Mouse (Mus musculus): ENCODE results near the gene Gm49388. TPM values are rescaled to one million over a fixed set of nuclear protein-coding genes. Genes with fewer than 3 reads are reported as not detected.

Gene Gm49388
- polyA plus RNA-seq, 1 experiment from 2014 or later, result not detected

DNA sequence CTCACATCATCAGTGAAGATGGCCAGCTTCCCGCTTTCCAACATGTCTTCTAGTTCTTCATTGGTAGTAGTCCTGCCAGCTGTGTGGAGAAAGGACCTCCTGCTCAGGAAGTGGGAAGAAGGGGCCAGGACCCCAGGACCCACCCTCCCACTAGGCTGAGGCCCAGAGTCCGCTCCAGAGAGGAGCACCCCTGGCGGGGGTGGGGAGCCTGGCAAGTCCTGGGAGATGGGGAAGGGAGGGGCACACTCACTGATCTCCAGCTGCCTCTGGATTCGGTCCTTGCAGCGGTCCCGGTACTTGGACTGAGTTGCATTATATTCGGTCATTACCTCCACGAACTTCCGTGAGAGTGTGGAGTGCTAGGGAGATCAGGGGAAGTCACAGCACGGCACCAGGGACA lies 25.2 kb downstream of the Gm49388 start:
- H3K36me3 ChIP-seq, result no peaks in the 10 kb centered on the region
- no peaks in the 10 kb centered on the region for H3K27me3 ChIP-seq
- 88% methylated on average over 10 of the region's 10 CpGs for WGBS (ENCODE audit: insufficient replicate concordance)
- no peaks in the 10 kb centered on the region for H3K9me3 ChIP-seq (replicated peaks)
- H3K4me3 ChIP-seq (replicated peaks), result no peak overlapping the region
- DNase-seq, result no peak
- H3K4me2 ChIP-seq, result no peak overlapping the region
- no peak overlapping the region for H3K9ac ChIP-seq
- H3K4me1 ChIP-seq (replicated peaks), result peaks cover 75% of the 10 kb centered on the region
- no peak for ATAC-seq (ENCODE audit: low read depth)
- no peak overlapping the region for H3K27ac ChIP-seq

DNA sequence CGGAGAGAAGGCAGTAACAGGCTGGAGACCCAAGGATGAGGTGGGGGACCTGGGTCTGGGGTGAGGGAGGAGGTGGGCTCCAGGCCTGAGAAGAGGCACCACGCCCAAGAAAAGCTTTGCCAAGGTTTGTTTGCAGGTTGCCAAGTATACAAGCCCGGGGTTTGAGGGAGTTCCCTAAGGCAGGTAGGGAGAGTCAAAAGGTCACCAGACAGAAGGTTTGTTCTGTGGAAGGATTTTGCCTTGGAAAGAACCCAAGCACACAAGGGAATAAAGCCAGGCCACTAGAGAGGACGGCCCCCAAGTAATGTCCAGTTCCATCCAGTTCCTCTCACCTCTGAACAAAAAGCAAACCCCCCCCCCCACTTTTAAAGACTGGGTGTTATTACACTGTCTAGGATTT lies 25.8 kb downstream of the Gm49388 start:
- no peak for DNase-seq
- ATAC-seq (ENCODE audit: low read depth), result no peak
- WGBS (ENCODE audit: insufficient replicate concordance), result 76% methylated on average over 4 of the region's 4 CpGs
- H3K36me3 ChIP-seq, result no peaks in the 10 kb centered on the region
- no peak overlapping the region for H3K4me2 ChIP-seq
- H3K9ac ChIP-seq, result no peak overlapping the region
- H3K27ac ChIP-seq, result no peak overlapping the region; the same call in 1 of the 2 replicates
- H3K27me3 ChIP-seq, result no peaks in the 10 kb centered on the region
- H3K4me3 ChIP-seq (replicated peaks), result no peak overlapping the region
- peaks cover 75% of the 10 kb centered on the region for H3K4me1 ChIP-seq (replicated peaks)
- H3K9me3 ChIP-seq (replicated peaks), result no peaks in the 10 kb centered on the region

DNA sequence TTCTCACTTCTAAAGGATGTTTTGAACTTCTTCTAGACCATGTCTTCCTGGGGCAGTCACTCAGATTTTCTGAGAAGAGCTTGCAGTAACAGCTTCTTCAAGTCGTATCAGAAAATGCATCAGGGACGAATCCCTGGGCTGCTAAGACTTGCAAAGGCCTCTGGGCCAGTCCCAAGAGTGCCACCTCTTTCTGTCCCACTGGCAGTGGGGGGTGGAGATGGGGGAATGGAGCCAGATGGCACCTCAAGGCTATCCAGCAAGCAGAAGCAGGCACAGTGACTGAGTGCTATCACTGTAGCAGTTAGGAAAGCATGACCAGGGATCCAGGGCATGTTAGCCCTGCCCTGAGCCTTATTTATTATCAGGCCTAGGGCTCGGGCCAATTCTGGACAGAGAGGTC lies 26.9 kb downstream of the Gm49388 start:
- Histone ChIP-seq H3K36me3 (no peaks in the 10 kb centered on the region), H3K4me1 (replicated peaks) (peaks cover 69% of the 10 kb centered on the region), H3K4me3 (replicated peaks) (no peak overlapping the region), H3K27ac (no peak overlapping the region), H3K4me2 (no peak overlapping the region), H3K9me3 (replicated peaks) (no peaks in the 10 kb centered on the region), H3K9ac (no peak overlapping the region), H3K27me3 (no peaks in the 10 kb centered on the region)
- DNase-seq (no peak), ATAC-seq (ENCODE audit: low read depth) (no peak)
- 62% methylated on average over 3 of the region's 3 CpGs for WGBS (ENCODE audit: insufficient replicate concordance)

DNA sequence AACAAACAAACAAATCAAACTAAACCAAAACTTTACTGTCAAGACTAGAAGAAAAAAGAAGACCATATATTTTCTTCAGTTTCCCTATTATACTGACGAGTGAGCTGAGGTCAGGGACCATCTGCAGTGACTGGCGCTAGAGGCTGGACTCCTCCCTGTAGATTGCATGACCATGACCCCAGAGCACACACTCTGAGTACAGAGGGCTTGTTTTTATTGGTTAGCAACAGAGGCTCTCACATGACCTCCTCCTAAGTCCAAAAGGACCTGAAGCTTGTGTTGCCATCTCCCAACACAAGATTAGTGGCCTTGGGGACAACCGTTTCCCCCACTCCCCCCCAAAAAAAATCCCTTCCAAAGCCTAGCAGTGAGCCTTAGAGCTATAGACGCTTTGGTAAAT lies 28.4 kb downstream of the Gm49388 start:
- 54% methylated on average over 4 of the region's 4 CpGs for WGBS (ENCODE audit: insufficient replicate concordance)
- H3K9me3 ChIP-seq (replicated peaks), result no peaks in the 10 kb centered on the region
- peak overlapping the region; percentile 67 for H3K27ac ChIP-seq
- no peaks in the 10 kb centered on the region for H3K36me3 ChIP-seq
- ATAC-seq (ENCODE audit: low read depth) (peak; percentile 59; the same call in 1 of the 2 replicates), DNase-seq (no peak)
- H3K27me3 ChIP-seq, result no peaks in the 10 kb centered on the region
- H3K4me1 ChIP-seq (replicated peaks), result peaks cover 53% of the 10 kb centered on the region
- H3K9ac ChIP-seq, result no peak overlapping the region
- no peak overlapping the region for H3K4me2 ChIP-seq
- no peak overlapping the region for H3K4me3 ChIP-seq (replicated peaks)

DNA sequence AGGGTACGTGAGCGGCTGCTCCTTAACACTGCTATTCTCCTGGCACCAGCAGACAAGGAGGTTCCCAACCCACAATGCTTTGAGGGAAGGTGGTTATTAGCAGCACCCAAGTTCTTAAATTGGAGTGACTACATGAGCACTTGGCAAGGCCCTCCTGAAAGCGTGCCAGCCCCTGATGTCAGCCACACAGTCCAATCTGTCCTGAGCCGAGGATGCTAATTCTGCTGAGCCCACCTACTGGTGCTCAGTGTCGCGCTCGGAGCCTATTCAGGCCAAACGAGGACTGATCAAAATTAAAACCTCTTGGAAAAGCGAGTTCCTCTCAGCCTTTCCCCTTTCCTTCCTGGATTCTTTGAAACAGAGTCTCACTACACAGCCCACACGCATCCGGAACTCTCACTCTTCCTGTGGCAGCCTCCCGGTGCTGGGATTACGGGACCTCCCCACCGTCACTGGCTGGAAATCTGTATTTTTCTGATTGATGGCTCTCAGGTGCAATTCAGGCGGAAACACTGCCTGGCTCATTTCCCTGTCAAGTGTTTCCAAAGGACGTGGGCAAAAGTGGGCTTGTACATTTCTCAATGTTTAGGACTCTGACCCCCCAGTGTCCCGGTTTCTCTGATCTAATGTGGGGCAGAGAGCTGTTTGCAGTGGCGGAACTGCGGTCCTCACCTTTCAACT lies 29.0 kb downstream of the Gm49388 start:
- peak; percentile 37; the same call in 1 of the 2 replicates for ATAC-seq (ENCODE audit: low read depth)
- WGBS (ENCODE audit: insufficient replicate concordance), result 72% methylated on average over 19 of the region's 19 CpGs
- Histone ChIP-seq H3K4me2 (no peak overlapping the region), H3K4me1 (replicated peaks) (peaks cover 48% of the 10 kb centered on the region), H3K9ac (no peak overlapping the region), H3K36me3 (no peaks in the 10 kb centered on the region), H3K4me3 (replicated peaks) (no peak overlapping the region), H3K9me3 (replicated peaks) (no peaks in the 10 kb centered on the region), H3K27me3 (no peaks in the 10 kb centered on the region), H3K27ac (peak overlapping the region; percentile 67)
- no peak for DNase-seq

DNA sequence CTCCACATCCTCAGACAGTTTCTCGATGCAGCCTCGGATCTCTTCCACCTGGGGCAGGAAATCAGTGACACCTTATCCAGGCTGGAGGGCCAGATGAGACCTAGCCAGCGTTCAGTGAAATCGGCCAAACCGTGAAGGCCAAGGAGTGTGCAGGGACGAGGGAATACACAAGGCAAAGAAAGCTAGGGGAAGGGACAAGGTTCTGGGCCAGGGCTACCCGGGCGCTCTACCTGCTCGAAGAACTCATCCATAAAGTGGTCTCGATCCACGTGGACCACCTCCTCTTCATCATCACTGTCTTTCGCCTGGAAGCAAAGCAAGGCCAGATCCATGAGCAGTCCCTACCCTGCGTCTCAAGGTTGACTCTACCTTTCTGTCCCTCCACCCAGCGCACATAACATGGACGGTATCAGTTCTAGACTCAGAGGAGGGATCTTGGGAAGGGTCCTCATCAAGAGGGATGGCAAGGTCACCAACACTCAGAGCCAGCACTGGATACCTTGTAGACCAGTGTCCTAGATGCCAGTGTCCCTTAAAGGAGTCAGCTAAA lies 29.8 kb downstream of the Gm49388 start:
- Histone ChIP-seq H3K4me1 (replicated peaks) (peaks cover 42% of the 10 kb centered on the region), H3K36me3 (no peaks in the 10 kb centered on the region), H3K4me3 (replicated peaks) (no peak overlapping the region), H3K9me3 (replicated peaks) (no peaks in the 10 kb centered on the region), H3K9ac (no peak overlapping the region), H3K27ac (peak overlapping the region; percentile 67), H3K4me2 (0 out of 2 replicates have a peak overlapping the region, but pooled peaks have one; percentile 2), H3K27me3 (no peaks in the 10 kb centered on the region)
- WGBS (ENCODE audit: insufficient replicate concordance), result 79% methylated on average over 15 of the region's 15 CpGs
- DNase-seq (no peak), ATAC-seq (ENCODE audit: low read depth) (no peak)

DNA sequence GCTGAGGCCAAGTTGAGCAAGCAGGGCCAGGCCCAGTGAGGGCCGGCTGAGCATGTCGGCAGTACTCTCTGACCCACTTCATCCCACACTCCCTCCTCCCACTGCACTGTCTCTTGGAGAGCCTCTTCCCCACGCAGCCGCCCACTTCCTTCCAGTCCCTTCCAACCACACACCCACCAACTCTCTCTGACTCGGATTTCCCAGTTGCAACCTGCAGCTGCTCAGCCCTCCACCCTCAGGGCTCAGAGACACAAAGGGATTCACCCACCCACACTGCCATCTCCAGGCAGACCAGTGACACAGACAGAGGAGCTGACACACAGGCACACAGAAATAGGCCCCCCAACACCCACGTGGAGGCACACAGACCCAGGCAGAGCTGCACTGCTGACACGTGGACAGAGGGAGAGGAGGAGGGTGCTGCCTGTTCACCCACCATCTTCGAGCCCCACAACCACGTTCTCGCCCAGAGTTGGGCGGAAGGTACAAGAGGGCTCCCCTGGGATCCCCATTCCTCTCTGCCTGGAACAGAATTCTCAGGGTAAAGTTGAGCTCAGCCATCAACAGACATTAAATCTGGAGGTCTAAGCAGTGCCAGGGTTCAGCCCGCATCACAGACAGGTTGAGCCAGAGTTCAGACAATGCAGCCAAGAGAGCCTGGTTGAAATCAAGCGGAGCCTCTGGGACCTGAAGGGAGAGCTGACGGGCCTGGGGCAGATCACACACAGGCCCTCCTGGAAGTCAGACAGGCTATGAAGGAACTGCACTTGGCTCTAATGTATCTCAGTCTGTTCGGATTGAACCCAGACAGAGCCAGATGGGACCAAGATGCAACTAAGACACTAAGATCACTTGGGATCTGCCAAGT lies 30.8 kb downstream of the Gm49388 start:
- Histone ChIP-seq H3K4me1 (replicated peaks) (peaks cover 38% of the 10 kb centered on the region), H3K4me2 (no peak overlapping the region), H3K9me3 (replicated peaks) (no peaks in the 10 kb centered on the region), H3K4me3 (replicated peaks) (no peak overlapping the region), H3K27me3 (no peaks in the 10 kb centered on the region), H3K27ac (peak overlapping the region; percentile 67; the same call in 1 of the 2 replicates), H3K9ac (no peak overlapping the region; the same call in 1 of the 2 replicates), H3K36me3 (no peaks in the 10 kb centered on the region)
- WGBS (ENCODE audit: insufficient replicate concordance), result 46% methylated on average over 15 of the region's 15 CpGs
- ATAC-seq (ENCODE audit: low read depth) (peak; percentile 32), DNase-seq (no peak)

DNA sequence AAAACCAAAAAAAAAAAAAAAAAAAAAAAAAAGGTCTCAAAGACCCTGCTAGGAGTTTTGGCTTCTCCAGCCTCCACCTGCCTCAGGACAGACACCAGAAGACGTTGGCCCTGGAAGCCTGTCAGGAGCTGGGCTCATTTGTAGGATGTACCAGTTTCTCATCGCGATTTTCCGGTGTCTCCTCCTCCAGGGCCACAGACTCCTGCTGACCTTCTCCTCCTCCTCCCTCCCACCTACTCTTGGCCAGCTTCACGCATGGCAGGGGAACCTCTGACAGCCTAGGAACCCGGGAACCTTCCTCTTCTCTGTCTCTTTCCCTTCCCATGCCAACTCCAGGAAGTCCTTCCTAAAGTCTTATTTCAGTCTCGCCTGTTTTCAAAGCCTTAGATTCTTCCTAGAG lies 31.6 kb downstream of the Gm49388 start:
- no peak overlapping the region for H3K4me2 ChIP-seq
- H3K36me3 ChIP-seq, result no peaks in the 10 kb centered on the region
- H3K27me3 ChIP-seq, result no peaks in the 10 kb centered on the region
- 61% methylated on average over 7 of the region's 7 CpGs for WGBS (ENCODE audit: insufficient replicate concordance)
- peaks cover 40% of the 10 kb centered on the region for H3K4me1 ChIP-seq (replicated peaks)
- ATAC-seq (ENCODE audit: low read depth), result no peak
- H3K9ac ChIP-seq, result no peak overlapping the region
- H3K27ac ChIP-seq, result no peak overlapping the region
- no peaks in the 10 kb centered on the region for H3K9me3 ChIP-seq (replicated peaks)
- H3K4me3 ChIP-seq (replicated peaks), result no peak overlapping the region
- DNase-seq, result no peak

DNA sequence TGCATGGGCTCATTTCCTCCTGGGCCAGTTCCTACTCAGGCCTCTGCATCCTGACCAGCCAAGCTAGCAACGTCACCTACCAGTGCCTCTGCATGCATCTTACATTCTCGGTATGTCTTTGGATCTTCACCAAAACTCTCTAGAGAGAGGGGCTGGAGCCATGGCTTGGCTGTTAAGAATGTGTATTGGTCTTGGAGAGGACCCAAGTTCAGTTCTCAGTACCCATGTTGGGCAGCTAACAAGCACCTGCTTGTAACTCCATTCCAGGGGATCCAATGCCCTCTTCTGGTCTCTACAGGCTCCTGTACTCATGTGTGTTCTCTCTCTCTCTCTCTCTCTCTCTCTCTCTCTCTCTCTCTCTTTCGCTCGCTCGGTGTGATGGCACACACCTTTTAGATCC lies 32.4 kb downstream of the Gm49388 start:
- Histone ChIP-seq H3K4me3 (replicated peaks) (no peak overlapping the region), H3K4me2 (no peak overlapping the region), H3K4me1 (replicated peaks) (peaks cover 34% of the 10 kb centered on the region), H3K27me3 (no peaks in the 10 kb centered on the region), H3K27ac (no peak overlapping the region), H3K9me3 (replicated peaks) (no peaks in the 10 kb centered on the region), H3K36me3 (no peaks in the 10 kb centered on the region), H3K9ac (no peak overlapping the region)
- no peak for DNase-seq
- WGBS (ENCODE audit: insufficient replicate concordance), result 78% methylated on average over 5 of the region's 5 CpGs
- no peak for ATAC-seq (ENCODE audit: low read depth)

DNA sequence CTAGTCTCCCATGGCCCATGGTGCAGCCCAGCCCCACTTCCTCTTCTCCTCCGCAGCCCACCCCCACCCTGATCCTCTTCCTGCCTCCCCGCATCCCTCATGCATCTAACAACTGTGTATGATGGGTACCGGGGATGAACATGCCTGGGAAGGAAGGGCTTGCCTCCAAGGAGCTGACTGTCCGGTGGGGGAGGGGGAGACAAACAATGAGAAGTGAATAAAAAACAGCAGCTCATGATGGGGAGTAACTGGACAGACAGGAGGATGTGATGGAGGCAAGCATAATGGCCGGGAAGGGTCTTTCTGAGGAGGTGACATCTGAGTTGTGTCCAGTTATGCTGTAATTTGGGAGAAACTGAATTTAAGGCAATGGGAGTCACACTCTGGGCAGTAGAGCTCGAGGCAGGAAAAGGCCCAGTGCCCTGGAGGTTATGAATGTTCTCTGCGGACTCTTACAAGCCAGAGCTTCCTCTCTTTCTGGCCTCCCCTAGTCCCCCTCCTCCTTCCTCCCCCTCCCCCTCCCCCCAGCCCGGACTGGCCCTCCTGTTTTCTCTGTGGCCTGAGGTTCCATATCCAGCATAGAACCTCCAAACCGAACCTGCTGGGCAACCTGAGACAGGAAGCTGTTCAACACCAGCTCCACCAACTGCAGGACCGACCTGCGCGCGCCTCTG lies 35.6 kb downstream of the Gm49388 start:
- no peaks in the 10 kb centered on the region for H3K9me3 ChIP-seq (replicated peaks)
- H3K4me2 ChIP-seq, result no peak overlapping the region
- no peak overlapping the region for H3K9ac ChIP-seq
- peaks cover 24% of the 10 kb centered on the region for H3K27me3 ChIP-seq
- H3K4me1 ChIP-seq (replicated peaks), result peaks cover 19% of the 10 kb centered on the region
- H3K36me3 ChIP-seq, result no peaks in the 10 kb centered on the region
- 42% methylated on average over 13 of the region's 13 CpGs for WGBS (ENCODE audit: insufficient replicate concordance)
- H3K4me3 ChIP-seq (replicated peaks), result no peak overlapping the region
- DNase-seq (no peak), ATAC-seq (ENCODE audit: low read depth) (no peak)
- peak overlapping the region; percentile 39; the same call in 1 of the 2 replicates for H3K27ac ChIP-seq

DNA sequence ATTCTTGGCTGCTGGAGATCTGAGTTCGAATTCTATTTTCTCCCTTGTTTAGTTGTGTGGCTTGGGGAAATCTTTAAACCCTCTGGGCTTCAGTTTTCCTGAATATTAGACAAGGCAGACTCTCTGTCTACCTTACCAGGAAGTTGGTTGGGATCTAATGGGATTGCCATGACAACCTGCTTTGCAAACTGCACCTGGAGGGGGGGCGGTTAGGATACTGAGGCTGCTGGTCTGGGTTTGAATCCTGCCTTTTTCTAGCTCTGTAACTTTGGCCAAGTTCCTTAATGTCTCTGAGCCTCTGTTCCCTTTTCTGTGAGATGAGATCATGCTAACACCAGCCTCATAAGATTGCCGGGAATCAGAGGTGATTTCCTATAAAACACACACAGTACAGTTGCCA lies 37.1 kb downstream of the Gm49388 start:
- no peaks in the 10 kb centered on the region for H3K36me3 ChIP-seq
- H3K4me1 ChIP-seq (replicated peaks), result peaks cover 12% of the 10 kb centered on the region; the same call in 1 of the 2 replicates
- no peak overlapping the region for H3K9ac ChIP-seq
- no peak overlapping the region for H3K4me3 ChIP-seq (replicated peaks)
- 76% methylated on average over 3 of the region's 3 CpGs for WGBS (ENCODE audit: insufficient replicate concordance)
- no peak for DNase-seq
- H3K27ac ChIP-seq, result no peak overlapping the region
- peaks cover 26% of the 10 kb centered on the region for H3K27me3 ChIP-seq
- no peak for ATAC-seq (ENCODE audit: low read depth)
- no peak overlapping the region for H3K4me2 ChIP-seq
- H3K9me3 ChIP-seq (replicated peaks), result no peaks in the 10 kb centered on the region
